Mouse (Mus musculus) liver, adult (tissue): ENCODE results near the gene Rad51b.

ENCODE experiments used
- GATA4 ChIP-seq: IDR thresholded peaks from 2 replicates; pipeline ENCODE4 v1.6.1; 2014; ENCODE audit warnings: mild to moderate bottlenecking, low read length; ENCODE audit not compliant: insufficient replicate concordance

The Rad51b gene

GRCm38 (mm10) chr12:79535532-79536437 lies 238.7 kb downstream of the Rad51b start:
- no peak for TF ChIP-seq GATA4

GRCm38 (mm10) chr12:79540176-79540575 lies 243.1 kb downstream of the Rad51b start:
- TF ChIP-seq GATA4, result no peak

- no peak; the same call in 1 of the 2 replicates for TF ChIP-seq GATA4
These were observed 244.5 kb downstream of the Rad51b start for GRCm38 (mm10) chr12:79541581-79541980.

- TF ChIP-seq GATA4, result no peak
These were observed 248.0 kb downstream of the Rad51b start for GRCm38 (mm10) chr12:79545063-79545462.

- TF ChIP-seq GATA4, result no peak
These were observed 250.5 kb downstream of the Rad51b start for GRCm38 (mm10) chr12:79547556-79547955.

- no peak for TF ChIP-seq GATA4
These were observed 251.7 kb downstream of the Rad51b start for GRCm38 (mm10) chr12:79548607-79549330.

- TF ChIP-seq GATA4, result no peak
These were observed 253.1 kb downstream of the Rad51b start for GRCm38 (mm10) chr12:79550049-79550682.

- TF ChIP-seq GATA4, result no peak
These were observed 254.2 kb downstream of the Rad51b start for GRCm38 (mm10) chr12:79551274-79551673.

- TF ChIP-seq GATA4, result no peak
These were observed 256.0 kb downstream of the Rad51b start for GRCm38 (mm10) chr12:79553056-79553455.

GRCm38 (mm10) chr12:79557904-79558303 lies 260.8 kb downstream of the Rad51b start:
- no peak for TF ChIP-seq GATA4

- no peak for TF ChIP-seq GATA4
These were observed 261.6 kb downstream of the Rad51b start for GRCm38 (mm10) chr12:79558711-79559110.

GRCm38 (mm10) chr12:79559410-79560015 lies 262.4 kb downstream of the Rad51b start:
- TF ChIP-seq GATA4, result no peak

GRCm38 (mm10) chr12:79560084-79560699 lies 263.1 kb downstream of the Rad51b start:
- TF ChIP-seq GATA4, result no peak

GRCm38 (mm10) chr12:79560893-79561292 lies 263.8 kb downstream of the Rad51b start:
- no peak for TF ChIP-seq GATA4
